Mouse (Mus musculus): Measurements from ENCODE around the gene N4bp1. TPM values are rescaled to one million over a fixed set of nuclear protein-coding genes. Genes with fewer than 3 reads are reported as not detected.

The N4bp1 gene
- polyA plus RNA-seq (2014; fragmentation: Nextera tagmentation; extraction: Ambion mirVana) = 13.1 and 13.3 TPM in 2 replicates

DNA sequence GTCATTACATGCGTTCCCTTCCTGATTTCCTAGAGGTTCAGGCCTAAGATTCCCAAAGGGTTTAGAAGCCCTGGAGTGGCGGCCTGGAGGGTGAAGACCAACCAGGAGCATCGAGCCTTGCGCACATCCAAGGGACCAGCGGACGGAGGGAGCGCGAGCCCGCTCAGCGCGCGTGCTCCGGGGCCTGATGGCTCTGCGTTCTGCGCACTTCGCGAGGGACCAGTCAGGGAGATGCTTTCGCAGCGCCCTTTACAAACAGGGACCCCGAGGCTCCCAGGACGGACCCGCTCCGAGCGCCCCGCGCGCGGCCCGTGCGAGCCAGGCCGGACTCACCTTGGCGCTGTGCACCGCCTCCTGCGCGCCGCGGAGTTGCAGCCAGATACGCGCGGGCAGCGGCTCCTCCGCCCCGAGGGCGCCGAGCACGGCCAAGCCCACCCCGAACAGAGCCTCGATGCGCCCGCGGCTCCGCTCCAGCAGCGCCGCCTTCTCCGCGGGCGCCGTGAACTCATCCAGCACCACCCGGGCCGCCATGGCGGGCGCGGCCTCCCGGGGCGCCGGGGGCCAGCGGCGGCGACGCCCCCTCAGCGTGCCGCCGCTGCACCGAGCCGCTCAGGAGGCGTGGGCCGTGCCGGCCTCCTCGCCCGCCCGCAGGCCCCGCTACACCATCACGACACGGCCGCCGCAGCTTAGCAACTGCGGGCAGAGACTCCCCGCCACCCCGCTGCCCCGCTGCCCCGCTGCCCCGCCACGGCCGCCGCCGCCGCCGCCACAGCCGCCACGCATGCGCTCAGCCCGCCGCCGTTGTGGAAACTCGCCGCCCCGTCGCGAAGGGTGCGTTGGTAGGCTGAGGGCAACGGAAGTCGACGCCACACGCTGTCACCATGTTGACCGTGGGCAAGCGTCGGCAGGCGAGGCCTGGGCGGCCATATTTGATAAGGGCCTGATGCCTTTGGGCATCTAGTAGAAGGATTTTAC lies at the start of gene N4bp1:
Gene N4bp1, minus strand, starts transcription at position 770 of the 975 bp plus-strand sequence.
- ATAC-seq (ENCODE audit: insufficient number of reproducible peaks, insufficient read depth, low FRiP score, low read depth) = peak; percentile 91
- H3K4me2 ChIP-seq (replicated peaks; ENCODE audit: low read depth, low read length) = peak within 1 kb of the TSS; percentile 89
- no peaks in the 10 kb centered on the region for H3K36me3 ChIP-seq (ENCODE audit: control insufficient read depth, insufficient read depth, low read length)
- H3K4me1 ChIP-seq (ENCODE audit: control insufficient read depth, insufficient read depth, low read length) = peaks cover 19% of the 10 kb centered on the region; the same call in 1 of the 2 replicates
- H3K9me3 ChIP-seq (ENCODE audit: control insufficient read depth, low read depth, low read length) = no peaks in the 10 kb centered on the region
- H3K27ac ChIP-seq (ENCODE audit: low read length) = peak within 1 kb of the TSS; percentile 90
- H3K27me3 ChIP-seq (ENCODE audit: control insufficient read depth, insufficient read depth, low read length) = no peaks in the 10 kb centered on the region
- WGBS = under 1% methylated on average over 118 of the region's 119 CpGs
- peak within 1 kb of the TSS; percentile 91 for H3K4me3 ChIP-seq (ENCODE audit: low read depth, low read length)
- peak within 1 kb of the TSS; percentile 78 for H3K9ac ChIP-seq (replicated peaks; ENCODE audit: low read depth, low read length)

DNA sequence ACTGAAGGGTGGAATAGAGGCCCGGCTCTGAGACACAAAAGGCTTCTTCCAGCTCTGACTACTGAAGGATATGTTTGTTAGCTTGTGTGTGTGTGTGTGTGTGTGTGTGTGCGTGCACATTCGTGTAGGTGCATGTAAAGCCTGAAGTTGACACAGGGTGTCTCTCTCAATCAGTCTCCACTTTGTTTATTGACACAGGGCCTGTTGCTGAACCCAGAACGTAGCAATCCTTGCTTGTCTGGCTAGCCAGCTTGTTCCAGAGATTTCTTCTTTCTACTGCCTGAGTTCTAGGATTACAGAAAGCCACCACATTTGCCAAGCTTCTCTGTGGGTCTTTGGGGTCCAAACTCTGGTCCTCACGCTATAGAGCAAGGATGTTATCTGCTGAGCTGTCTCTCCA lies 49.8 kb upstream of the N4bp1 start:
- WGBS = 49% methylated on average over 5 of the region's 5 CpGs

DNA sequence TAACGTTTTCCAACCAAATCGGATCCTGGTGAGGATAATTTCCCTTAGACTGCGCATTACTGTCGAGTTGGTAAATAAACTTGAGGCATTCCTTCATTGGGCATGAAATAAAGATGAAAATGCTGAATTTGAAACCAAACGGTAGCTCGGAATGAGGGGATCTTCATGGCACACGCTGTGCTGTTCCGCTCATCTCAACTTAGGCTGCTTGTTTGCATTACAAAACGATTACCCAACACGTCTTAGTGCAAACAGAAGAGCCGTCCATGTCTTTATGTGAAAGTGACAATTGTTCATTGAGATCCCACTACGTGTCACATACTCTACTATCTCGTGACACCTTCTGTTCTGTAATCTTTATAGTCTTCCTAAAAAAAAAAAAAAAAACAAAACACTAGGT lies 49.3 kb upstream of the N4bp1 start:
- Histone ChIP-seq H3K36me3 (ENCODE audit: control insufficient read depth, insufficient read depth, low read length) (no peaks in the 10 kb centered on the region), H3K4me1 (ENCODE audit: control insufficient read depth, insufficient read depth, low read length) (no peaks in the 10 kb centered on the region), H3K9me3 (ENCODE audit: control insufficient read depth, low read depth, low read length) (no peaks in the 10 kb centered on the region; the same call in 1 of the 2 replicates), H3K4me3 (ENCODE audit: low read depth, low read length) (no peak overlapping the region), H3K27ac (ENCODE audit: low read length) (no peak overlapping the region), H3K9ac (replicated peaks; ENCODE audit: low read depth, low read length) (no peak overlapping the region), H3K27me3 (ENCODE audit: control insufficient read depth, insufficient read depth, low read length) (no peaks in the 10 kb centered on the region), H3K4me2 (replicated peaks; ENCODE audit: low read depth, low read length) (no peak overlapping the region)
- ATAC-seq (ENCODE audit: insufficient number of reproducible peaks, insufficient read depth, low FRiP score, low read depth) = no peak
- 44% methylated on average over 13 of the region's 13 CpGs for WGBS

More for the DNA sequence above, 49.8 kb upstream of the N4bp1 start:
- no peaks in the 10 kb centered on the region for H3K4me1 ChIP-seq (ENCODE audit: control insufficient read depth, insufficient read depth, low read length)
- H3K27me3 ChIP-seq (ENCODE audit: control insufficient read depth, insufficient read depth, low read length) = no peaks in the 10 kb centered on the region
- no peaks in the 10 kb centered on the region; the same call in 1 of the 2 replicates for H3K9me3 ChIP-seq (ENCODE audit: control insufficient read depth, low read depth, low read length)
- no peaks in the 10 kb centered on the region for H3K36me3 ChIP-seq (ENCODE audit: control insufficient read depth, insufficient read depth, low read length)
- H3K9ac ChIP-seq (replicated peaks; ENCODE audit: low read depth, low read length) = no peak overlapping the region
- H3K4me2 ChIP-seq (replicated peaks; ENCODE audit: low read depth, low read length) = no peak overlapping the region
- H3K4me3 ChIP-seq (ENCODE audit: low read depth, low read length) = no peak overlapping the region
- no peak overlapping the region for H3K27ac ChIP-seq (ENCODE audit: low read length)
- no peak for ATAC-seq (ENCODE audit: insufficient number of reproducible peaks, insufficient read depth, low FRiP score, low read depth)

DNA sequence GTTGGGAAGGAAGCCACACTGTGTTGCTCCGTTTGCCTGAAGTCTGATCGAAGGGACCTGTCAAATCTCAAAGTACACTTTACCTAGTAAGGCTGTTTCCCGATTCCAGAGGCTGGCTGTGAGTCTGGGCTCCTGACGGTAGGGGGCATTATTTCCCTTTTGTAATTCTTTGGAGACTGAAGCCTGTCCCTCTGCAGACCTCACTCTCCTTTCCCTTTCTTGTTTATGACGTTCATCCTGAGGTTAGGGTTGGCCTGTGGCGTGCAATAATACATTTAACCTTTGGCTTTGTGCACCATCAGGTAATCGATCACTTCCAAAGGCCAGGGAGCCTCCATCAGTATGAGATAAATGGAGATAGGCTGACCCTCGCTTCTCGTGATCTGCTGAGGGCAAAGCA lies 48.8 kb upstream of the N4bp1 start:
- Histone ChIP-seq H3K4me2 (replicated peaks; ENCODE audit: low read depth, low read length) (no peak overlapping the region), H3K36me3 (ENCODE audit: control insufficient read depth, insufficient read depth, low read length) (no peaks in the 10 kb centered on the region), H3K9me3 (ENCODE audit: control insufficient read depth, low read depth, low read length) (no peaks in the 10 kb centered on the region; the same call in 1 of the 2 replicates), H3K27ac (ENCODE audit: low read length) (no peak overlapping the region), H3K4me1 (ENCODE audit: control insufficient read depth, insufficient read depth, low read length) (no peaks in the 10 kb centered on the region), H3K4me3 (ENCODE audit: low read depth, low read length) (no peak overlapping the region), H3K9ac (replicated peaks; ENCODE audit: low read depth, low read length) (no peak overlapping the region), H3K27me3 (ENCODE audit: control insufficient read depth, insufficient read depth, low read length) (no peaks in the 10 kb centered on the region)
- no peak for ATAC-seq (ENCODE audit: insufficient number of reproducible peaks, insufficient read depth, low FRiP score, low read depth)
- 10% methylated on average over 9 of the region's 9 CpGs for WGBS

DNA sequence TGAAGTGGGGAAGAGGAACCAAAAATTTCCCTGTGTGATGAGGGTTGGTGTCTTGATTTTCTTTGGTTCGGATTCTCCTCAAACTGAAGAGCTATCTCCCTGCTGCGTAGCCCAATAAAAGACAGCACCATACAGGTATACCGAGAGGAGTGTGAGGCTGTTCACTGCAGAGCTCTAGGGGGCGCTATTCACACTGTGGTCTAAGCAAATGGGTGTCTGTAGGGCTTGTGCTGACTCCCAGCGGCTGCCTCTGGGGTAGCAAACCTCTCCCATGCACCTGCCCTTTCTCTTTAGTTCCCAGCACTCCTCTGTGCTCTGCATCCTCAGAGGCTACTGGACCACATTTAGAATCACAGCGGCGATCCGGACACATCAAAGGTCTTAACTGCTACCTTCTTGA lies 41.2 kb upstream of the N4bp1 start:
- WGBS = 57% methylated on average over 8 of the region's 8 CpGs
- Histone ChIP-seq H3K4me1 (ENCODE audit: control insufficient read depth, insufficient read depth, low read length) (peaks cover 8% of the 10 kb centered on the region; the same call in 1 of the 2 replicates), H3K27ac (ENCODE audit: low read length) (no peak overlapping the region), H3K36me3 (ENCODE audit: control insufficient read depth, insufficient read depth, low read length) (no peaks in the 10 kb centered on the region), H3K9ac (replicated peaks; ENCODE audit: low read depth, low read length) (no peak overlapping the region), H3K4me2 (replicated peaks; ENCODE audit: low read depth, low read length) (no peak overlapping the region), H3K9me3 (ENCODE audit: control insufficient read depth, low read depth, low read length) (no peaks in the 10 kb centered on the region), H3K4me3 (ENCODE audit: low read depth, low read length) (no peak overlapping the region), H3K27me3 (ENCODE audit: control insufficient read depth, insufficient read depth, low read length) (no peaks in the 10 kb centered on the region)
- ATAC-seq (ENCODE audit: insufficient number of reproducible peaks, insufficient read depth, low FRiP score, low read depth) = no peak

DNA sequence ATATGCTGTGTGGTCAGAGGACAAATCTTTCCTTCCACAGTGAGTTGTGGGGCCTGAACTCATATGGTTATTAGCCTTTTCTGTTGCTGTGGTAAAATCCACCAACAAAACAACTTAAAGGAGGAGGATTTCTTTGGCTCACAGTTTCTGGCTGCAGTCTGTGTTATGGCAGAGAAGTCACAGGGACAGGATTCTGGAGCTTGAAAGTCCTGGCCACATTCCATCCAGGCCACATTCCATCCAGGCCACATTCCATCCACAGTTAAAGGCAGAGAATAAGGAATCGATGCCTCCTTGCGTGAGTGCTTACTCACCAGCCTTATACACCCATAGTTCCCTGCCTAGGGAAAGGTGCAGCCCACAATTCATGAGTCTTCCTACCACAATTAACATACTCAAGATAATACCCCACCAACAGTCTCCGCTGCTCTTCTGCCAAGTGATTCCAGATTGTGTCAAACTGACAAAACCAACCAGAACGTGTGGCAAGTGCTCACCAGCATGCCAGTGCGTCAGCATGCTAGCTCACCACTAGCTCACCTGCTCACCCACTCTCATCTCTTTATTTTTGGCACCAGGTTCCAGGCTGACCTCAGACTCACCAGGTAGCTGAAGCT lies 38.3 kb upstream of the N4bp1 start:
- Histone ChIP-seq H3K27ac (ENCODE audit: low read length) (no peak overlapping the region), H3K9ac (replicated peaks; ENCODE audit: low read depth, low read length) (no peak overlapping the region), H3K9me3 (ENCODE audit: control insufficient read depth, low read depth, low read length) (no peaks in the 10 kb centered on the region), H3K27me3 (ENCODE audit: control insufficient read depth, insufficient read depth, low read length) (no peaks in the 10 kb centered on the region), H3K36me3 (ENCODE audit: control insufficient read depth, insufficient read depth, low read length) (no peaks in the 10 kb centered on the region), H3K4me1 (ENCODE audit: control insufficient read depth, insufficient read depth, low read length) (peaks cover 12% of the 10 kb centered on the region; the same call in 1 of the 2 replicates), H3K4me2 (replicated peaks; ENCODE audit: low read depth, low read length) (no peak overlapping the region), H3K4me3 (ENCODE audit: low read depth, low read length) (no peak overlapping the region)
- no peak for ATAC-seq (ENCODE audit: insufficient number of reproducible peaks, insufficient read depth, low FRiP score, low read depth)
- WGBS = 62% methylated on average over 5 of the region's 5 CpGs

DNA sequence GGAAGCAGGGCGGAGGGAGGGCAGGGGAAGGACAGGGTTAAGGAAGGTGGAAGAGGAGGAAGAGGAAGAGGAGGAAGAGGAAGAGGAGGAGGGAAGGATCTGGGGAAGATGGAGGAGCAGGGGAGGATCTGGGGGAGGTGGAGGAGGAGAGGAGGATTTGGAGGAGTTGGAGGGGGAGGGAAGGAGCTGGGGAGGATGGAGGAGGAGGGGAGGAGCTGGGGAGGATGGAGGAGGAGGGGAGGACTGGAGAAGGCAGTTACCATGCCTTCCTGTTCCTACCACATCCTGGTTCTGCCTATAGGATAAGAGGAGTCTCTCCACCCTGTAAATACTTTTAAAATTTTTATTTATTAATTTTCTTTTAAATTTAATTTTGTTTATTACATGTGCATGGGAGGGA lies 37.6 kb upstream of the N4bp1 start:
- no peak overlapping the region for H3K4me2 ChIP-seq (replicated peaks; ENCODE audit: low read depth, low read length)
- H3K4me1 ChIP-seq (ENCODE audit: control insufficient read depth, insufficient read depth, low read length) = peaks cover 12% of the 10 kb centered on the region; the same call in 1 of the 2 replicates
- no peak for ATAC-seq (ENCODE audit: insufficient number of reproducible peaks, insufficient read depth, low FRiP score, low read depth)
- H3K9ac ChIP-seq (replicated peaks; ENCODE audit: low read depth, low read length) = no peak overlapping the region
- H3K27ac ChIP-seq (ENCODE audit: low read length) = no peak overlapping the region
- H3K4me3 ChIP-seq (ENCODE audit: low read depth, low read length) = no peak overlapping the region
- WGBS = 75% methylated on average over 1 of the region's 1 CpGs
- no peaks in the 10 kb centered on the region for H3K27me3 ChIP-seq (ENCODE audit: control insufficient read depth, insufficient read depth, low read length)
- H3K36me3 ChIP-seq (ENCODE audit: control insufficient read depth, insufficient read depth, low read length) = no peaks in the 10 kb centered on the region
- H3K9me3 ChIP-seq (ENCODE audit: control insufficient read depth, low read depth, low read length) = no peaks in the 10 kb centered on the region

DNA sequence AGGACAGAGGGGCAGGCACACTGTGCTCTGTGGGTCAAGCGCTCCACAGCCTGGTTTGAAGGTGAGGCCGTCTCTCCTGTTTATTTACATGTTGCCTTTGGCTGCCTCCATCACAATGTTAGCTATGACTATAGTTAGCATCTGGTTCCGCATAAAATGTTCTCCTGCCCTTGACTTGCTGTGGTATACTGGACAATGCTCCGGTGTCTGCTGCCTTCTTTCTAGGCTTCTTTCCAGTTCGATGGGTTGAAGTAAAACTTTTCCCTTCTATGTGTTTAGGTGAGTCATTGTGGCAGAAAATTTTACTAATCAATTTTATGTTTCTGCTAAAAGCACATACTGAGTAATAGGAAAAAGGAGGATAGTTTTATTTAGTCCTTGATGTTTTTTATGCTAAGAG lies 37.1 kb upstream of the N4bp1 start:
- no peak overlapping the region for H3K4me3 ChIP-seq (ENCODE audit: low read depth, low read length)
- H3K27me3 ChIP-seq (ENCODE audit: control insufficient read depth, insufficient read depth, low read length) = no peaks in the 10 kb centered on the region
- no peak overlapping the region for H3K9ac ChIP-seq (replicated peaks; ENCODE audit: low read depth, low read length)
- 69% methylated on average over 5 of the region's 5 CpGs for whole genome bisulfite sequencing
- no peaks in the 10 kb centered on the region for H3K36me3 ChIP-seq (ENCODE audit: control insufficient read depth, insufficient read depth, low read length)
- no peak overlapping the region for H3K27ac ChIP-seq (ENCODE audit: low read length)
- ATAC-seq (ENCODE audit: insufficient number of reproducible peaks, insufficient read depth, low FRiP score, low read depth) = no peak
- peaks cover 12% of the 10 kb centered on the region; the same call in 1 of the 2 replicates for H3K4me1 ChIP-seq (ENCODE audit: control insufficient read depth, insufficient read depth, low read length)
- H3K9me3 ChIP-seq (ENCODE audit: control insufficient read depth, low read depth, low read length) = no peaks in the 10 kb centered on the region
- no peak overlapping the region for H3K4me2 ChIP-seq (replicated peaks; ENCODE audit: low read depth, low read length)
